Mouse (Mus musculus) liver (tissue): ENCODE data around the gene Mthfr.
"Not testable (repeated sequence)": the region's sequence is repeated elsewhere in the genome, so short reads cannot be mapped to it uniquely, and the experiment has no call there.

Experiments used
- DNase-seq: peaks from one replicate; pipeline ENCODE4 v3.0.0-alpha.2; 2020; ENCODE audit warnings: mixed read lengths

Mthfr gene

DNA sequence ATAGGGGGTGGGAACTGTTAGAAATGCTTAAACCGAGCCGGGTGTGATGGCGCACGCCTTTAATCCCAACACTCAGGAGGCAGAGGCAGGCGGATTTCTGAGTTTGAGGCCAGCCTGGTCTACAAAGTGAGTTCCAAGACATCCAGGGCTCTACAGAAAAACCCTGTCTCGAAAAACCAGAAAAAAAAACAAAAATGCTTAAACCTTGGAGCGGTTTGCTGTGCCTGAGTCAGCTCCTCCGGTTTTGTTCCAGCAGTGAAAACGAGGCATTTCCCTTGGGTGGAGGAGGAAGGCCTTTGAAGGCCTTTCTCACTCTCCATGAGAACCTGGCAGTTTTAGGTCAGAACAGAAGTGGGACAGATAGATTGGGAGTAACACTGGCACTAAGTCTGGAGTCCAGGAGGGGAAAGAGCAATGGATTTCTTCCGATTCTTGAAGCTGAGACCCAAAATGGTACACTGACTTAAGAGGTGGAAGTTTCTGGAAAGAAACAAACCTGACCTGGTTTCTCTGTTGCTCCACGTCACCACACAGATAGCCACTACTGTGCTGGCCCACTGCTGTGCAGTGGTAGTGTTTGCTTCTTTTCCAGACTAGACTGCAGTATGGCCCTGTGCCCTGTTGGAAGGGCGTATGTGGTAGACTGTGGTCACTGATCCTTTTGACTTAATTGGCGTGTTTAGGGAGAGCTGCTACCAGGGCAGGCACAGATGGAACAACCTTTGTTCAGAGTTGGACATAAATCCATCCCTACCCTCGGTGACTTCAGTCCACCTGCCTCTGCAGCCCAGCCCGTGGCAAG lies 1.4 kb downstream of the Mthfr start:
- DNase-seq: no peak

DNA sequence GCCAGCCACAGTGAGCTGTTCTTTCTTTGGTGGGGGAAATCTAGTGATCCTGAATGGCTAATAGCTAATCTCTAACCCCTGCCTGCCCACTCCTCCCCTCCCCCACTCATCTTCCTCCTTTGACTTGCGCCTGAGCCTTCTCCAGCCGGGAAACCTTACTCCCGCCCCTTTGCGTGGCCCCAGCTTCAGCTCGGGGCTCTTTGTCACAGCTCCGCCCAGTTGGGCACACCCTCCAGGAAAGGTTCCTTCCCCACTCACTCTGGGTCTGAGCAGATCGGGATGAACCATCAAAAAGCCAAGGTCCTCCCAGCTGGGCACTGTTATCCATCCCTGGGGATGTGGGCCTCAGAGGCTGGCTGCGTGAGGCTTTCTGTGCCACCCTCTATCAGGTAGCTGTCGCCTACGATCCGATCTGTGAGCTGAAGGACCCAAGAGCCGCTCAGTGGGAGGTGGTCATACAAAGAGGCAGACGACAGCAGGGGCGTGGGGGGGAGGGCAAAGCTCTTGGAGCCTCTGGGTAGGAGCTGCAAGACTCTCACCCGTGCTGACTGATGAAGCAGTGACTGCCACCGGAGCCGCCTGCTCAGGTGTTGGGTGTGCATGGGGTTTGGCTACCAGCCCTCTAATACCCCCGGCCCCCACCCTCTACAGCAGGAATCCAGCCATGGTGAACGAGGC lies 2.2 kb downstream of the Mthfr start:
- DNase-seq: peak; percentile 89

DNA sequence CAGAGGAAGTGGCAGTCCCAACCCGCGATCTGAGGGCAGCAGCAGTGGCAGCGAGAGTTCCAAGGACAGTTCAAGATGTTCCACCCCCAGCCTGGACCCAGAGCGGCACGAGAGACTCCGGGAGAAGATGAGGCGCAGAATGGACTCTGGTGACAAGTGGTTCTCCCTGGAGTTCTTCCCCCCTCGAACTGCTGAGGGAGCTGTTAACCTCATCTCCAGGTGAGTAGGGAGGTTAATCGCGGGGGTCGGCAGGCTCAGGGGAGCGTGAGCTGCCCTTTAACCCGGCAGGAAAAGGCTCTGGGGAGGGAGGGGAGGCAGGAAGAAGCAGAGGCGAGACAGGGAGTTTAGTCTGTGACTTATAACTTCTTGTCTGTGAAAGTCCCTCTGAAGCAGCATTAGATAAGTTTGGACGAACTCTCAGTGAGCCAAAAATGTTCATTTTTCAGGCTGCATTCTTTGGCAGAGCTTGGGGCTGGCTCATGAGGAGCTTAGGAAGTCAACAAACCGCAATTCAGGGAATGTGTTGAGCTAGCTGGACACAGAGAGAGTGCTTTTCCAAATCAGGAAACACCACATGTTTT lies 2.8 kb downstream of the Mthfr start:
- DNase-seq: peak; percentile 44

DNA sequence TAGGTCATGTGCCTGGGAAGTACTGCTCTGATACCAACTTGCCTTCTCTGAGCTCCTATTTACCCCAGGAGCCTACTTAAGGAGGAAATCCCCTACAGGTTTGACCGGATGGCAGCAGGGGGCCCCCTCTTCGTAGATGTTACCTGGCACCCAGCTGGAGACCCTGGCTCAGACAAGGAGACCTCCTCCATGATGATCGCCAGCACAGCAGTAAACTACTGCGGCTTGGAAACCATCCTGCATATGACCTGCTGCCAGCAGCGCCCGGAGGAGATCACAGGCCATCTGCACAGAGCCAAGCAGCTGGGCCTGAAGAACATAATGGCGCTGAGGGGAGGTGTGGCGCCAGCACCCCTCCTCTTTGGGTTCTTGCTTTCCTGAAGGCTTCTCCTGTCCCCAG lies 4.5 kb downstream of the Mthfr start:
- not testable (repeated sequence) for DNase-seq

DNA sequence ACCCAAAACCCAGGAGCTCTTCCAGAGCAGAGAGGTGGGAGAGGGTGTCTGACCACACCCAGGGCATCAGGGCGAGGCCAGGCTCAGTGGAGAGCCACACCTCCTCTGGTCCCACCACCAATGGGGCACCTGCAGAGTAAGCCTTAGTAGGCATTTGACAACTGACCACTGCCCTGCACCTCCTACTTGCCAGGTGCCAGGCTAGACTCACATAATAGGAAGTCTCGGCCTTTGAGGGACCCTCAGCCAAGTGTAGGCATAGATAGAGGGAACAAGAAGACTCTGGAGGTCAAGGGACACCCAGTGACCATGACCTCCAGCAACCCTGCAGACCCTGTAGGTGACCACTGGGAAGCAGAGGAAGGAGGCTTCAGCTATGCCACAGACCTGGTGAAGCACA lies 5.2 kb downstream of the Mthfr start:
- peak; percentile 79 for DNase-seq

DNA sequence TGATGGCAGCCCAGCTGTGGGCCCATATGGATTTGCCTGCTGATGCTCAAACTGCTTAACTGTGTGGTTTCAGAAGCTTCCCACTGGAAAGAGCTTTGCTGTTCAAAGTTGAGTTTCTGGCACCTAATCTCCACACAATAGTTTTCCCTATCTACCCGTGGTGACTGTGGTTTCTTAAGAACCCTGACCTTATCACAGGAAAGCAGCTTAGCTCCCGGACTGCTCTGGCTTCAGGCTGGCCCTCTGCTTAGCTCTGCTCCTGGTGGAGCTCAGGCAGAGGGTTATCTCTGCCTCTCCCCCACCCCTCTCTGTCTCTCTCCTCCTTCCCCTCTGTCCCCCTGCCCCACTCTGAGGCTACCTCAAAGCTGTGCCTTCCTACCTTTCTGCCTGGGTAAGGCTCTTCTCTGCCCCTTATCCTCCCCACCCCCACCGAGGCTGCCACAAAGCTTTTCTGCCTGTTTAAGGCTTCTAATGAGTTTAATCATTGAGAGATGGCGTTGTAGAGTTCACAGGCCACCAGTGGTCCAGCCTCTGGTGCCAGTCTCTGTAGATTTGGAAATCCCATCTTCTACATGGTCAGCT lies 7.7 kb downstream of the Mthfr start:
- peak; percentile 81 for DNase-seq

DNA sequence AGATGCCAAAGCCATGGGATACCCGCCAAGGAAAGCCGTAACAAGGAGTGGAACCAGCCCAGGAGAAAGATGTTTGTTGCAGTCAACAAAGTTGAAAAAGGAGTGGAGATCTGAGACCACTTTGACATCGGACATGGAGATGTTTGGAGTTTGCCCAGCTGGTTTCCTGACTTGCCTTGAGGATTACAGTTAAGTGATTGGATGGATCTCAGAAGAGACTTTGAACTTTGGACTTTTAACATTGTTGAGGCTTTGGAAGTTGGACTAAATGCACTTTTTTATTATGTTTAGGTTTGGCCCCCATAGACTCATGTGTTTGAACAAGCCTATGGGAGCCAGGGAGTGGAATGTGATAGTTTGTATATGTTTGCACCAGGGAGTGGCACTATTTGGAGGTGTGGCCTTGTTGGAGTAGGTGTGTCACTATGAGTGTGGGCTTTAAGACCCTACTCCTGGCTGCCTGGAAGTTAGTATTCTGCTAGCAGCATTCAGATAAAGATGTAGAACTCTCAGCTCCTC lies 11.6 kb downstream of the Mthfr start:
- not testable (repeated sequence) for DNase-seq

DNA sequence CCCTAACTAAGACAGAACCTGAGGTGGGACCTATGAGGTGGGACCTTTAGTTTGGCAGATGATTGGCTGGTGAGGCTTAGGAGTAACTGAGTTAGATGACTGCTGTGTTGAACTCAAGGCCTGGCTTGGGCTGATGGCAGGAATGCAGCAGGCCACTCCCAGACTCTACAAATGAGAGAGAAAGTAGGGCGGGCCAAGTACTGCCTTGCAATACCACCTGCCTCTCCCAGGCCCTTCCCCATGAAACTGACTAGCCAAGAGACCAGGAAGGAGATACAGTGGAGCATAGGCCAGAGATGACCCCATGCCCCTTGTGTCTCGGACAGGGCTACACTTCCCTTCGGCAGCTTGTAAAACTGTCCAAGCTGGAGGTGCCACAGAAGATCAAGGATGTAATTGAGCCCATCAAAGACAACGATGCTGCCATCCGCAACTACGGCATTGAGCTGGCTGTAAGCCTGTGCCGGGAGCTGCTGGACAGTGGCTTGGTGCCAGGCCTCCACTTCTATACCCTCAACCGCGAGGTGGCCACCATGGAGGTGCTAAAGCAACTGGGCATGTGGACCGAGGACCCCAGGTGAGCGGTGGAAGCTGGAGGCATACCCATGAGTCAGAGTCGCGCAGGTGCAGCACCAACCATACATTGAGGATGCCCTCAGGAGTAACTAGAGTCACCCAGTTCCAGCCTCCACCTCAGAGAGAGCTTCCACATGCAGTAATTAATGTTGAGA lies 12.3 kb downstream of the Mthfr start:
- DNase-seq: no peak

DNA sequence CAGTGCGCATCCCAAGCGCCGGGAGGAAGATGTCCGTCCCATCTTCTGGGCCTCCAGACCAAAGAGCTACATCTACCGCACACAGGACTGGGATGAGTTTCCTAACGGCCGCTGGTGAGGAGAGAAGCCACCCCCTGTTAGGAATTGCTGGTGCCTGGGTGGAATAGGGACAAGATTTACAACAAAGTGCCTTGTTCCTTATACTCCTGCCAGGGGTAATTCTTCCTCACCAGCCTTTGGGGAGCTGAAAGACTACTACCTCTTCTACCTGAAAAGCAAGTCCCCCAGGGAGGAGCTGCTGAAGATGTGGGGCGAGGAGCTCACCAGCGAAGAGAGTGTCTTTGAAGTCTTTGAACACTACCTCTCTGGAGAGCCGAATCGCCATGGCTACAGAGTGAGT lies 13.0 kb downstream of the Mthfr start:
- DNase-seq: no peak

DNA sequence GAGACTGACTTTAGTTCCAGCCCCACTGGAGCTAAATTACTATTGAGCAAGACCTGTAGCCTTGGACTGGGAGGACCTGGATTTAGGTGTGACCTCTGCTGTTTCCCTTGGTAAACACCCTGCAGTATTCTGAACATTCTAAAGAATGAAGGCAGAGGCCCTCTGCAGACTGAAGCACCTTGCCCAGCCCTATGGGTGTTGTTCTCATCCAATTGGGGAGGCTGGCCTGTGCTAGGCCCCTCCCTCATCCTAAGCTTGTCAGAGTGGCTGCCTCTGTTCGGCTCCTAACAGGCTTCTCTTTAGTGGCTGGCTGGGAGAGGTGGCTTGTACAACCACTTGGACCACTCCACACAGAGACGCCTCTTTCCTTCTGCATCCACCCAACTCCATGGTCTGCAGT lies 14.1 kb downstream of the Mthfr start:
- no peak for DNase-seq

DNA sequence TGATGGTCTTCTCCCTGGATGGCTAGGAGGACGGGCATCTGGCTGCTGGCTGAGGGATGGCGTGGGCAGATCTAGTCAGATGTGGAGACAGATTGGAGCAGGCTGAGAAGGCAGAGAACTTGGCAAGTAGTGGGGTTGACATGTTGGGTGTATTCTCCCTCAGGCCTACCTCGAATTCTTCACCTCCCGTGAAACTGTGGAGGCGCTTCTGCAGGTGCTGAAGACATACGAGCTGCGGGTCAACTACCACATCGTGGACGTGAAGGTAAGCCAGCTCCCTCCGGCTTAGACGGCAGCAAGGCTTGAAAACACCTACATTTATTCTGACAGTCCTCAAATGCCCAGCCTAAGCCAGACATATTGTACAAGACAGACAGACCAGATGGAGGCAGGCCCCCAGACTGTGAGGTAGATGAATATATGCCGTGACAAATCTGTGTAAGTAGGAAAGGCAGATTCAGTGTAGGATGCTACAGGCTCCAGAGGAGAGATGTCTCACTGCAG lies 14.6 kb downstream of the Mthfr start:
- no peak for DNase-seq

DNA sequence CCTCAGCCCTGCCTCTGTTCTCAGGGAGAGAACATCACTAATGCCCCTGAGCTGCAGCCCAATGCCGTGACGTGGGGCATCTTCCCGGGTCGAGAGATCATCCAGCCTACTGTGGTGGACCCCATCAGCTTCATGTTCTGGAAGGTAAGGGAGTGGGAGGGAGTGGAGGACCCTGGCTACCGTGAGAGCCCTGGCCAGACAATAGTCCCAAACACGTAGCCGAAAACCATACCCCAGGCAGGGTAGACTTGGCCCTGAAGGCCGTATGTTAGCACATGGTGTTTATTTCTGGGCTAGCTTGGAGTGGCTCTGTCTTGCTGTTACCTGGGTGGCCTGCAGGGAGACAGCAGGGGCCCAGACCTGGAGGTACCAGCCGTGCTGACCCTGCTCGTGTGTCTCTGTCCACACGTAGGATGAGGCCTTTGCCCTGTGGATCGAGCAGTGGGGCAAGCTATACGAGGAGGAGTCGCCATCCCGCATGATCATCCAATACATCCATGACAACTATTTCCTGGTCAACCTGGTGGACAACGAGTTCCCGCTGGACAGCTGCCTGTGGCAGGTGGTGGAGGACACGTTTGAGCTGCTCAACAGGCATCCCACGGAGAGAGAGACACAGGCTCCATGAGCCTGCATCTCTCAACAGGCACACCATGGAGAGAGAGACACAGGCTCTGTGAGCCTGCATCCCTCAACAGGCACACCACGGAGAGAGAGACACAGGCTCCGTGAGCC lies 16.3 kb downstream of the Mthfr start:
- no peak for DNase-seq

DNA sequence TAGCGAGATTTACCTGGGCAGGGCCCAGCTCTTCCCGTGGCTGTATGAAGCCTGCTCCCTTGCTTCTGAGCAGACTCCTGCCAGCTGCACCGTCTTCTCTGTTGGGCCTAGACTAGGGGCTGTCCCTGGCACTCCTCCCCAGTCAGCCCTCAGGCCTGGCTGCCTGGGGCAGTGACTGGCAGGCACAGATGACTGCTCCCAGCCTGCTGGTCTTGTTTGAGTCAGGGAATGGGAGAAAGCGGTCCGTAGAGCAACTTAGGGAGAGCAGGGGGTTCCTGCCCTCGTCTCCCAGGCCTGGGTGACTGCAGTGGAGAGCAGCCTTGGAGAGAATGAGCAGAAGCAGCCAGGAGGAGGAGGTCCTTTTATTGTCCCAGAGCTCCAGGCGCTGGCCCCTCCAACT lies 17.4 kb downstream of the Mthfr start:
- no peak for DNase-seq

DNA sequence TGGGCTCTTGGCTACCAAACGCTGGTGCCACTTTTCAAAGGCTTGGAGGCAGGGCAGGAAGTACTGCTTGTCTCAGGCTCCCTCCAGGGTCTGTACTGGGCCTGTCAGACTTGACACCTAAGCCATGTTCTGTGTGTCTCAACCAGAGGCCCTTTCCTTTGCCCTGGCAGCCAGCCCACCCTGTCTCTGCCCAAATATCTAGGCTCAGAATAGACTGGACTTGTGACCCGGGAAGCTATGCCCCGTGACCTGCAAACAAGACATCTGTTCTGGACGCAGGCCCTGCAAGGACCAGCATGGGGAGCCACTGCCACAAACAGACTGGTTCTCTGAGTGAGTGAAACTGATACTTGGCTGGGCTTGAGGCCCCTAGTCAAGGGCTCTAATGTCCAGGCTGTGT lies 17.9 kb downstream of the Mthfr start:
- DNase-seq: peak; percentile 33

DNA sequence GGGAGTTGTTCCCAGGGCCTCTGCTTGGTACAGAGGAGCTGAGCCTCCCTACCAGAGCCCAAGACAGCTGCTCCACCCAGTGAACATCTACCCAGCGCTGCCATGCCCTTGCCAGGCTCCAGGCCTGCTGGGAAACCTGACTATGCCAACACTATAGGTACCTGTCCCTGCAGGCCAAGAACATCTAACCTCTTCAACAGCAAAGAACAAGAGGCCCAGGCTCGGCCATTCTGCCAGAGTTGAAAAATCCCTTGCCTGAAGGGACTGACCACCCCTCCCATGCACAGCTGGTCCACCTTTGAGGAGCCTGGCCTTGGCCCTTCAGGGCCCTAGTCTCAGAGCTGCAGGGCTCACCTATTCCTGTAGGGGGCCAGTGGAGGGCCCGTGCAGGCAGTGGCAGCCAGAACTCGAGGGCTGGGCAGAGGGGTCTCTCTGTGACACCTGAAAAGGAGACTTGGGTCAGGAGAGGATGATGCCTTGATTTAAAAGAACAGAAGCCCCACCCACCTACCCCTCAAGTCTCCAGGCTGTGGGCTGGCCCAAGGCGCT lies 18.9 kb downstream of the Mthfr start:
- no peak for DNase-seq

DNA sequence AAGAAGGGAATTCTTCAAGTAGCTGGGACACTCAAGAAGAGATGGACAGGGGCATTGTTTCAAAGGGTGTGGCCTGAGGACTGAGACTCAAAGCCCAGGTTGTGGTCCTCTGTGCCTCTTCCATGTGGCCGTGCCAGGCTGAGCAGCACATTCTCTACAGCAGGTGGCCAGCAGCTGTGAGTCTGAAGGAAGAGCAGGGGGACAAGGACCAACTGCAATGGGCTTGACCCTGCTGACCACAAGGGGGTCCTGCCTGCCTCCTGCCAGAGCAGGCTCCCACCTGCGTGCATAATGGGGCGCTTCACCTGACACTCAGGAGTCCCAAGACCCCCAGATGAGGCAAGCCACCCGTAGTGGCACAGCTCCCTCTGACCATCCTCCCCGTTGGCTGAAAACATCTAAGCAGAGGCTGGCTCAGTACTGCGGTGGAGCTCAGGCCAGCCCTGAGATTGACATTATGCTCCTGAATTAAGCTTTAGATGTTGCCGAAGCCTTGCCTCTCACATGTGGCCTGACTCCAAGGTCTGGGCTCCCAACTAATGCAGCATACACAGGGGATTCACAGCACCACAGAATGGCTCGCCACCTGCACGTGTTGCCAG lies 19.4 kb downstream of the Mthfr start:
- no peak for DNase-seq

DNA sequence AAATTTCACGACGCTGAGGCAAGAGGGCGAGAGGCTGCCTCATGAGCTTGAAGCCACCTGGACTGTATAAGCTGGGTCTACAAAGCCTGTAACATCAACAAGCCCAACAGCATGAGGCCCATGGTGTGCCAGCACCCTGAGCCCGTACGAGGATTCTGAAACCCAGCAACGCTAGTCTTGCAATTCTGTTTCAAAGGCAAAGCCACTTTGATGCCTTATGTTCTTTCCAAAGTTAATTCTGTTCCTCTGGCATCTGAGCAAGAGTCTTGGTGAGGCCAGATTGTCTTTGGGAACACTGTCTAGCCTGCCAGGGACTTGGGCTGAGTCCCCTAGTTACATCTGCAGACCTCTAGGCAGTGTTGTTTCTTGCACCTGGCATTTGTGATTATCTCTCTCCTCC lies 20.1 kb downstream of the Mthfr start:
- no peak for DNase-seq

DNA sequence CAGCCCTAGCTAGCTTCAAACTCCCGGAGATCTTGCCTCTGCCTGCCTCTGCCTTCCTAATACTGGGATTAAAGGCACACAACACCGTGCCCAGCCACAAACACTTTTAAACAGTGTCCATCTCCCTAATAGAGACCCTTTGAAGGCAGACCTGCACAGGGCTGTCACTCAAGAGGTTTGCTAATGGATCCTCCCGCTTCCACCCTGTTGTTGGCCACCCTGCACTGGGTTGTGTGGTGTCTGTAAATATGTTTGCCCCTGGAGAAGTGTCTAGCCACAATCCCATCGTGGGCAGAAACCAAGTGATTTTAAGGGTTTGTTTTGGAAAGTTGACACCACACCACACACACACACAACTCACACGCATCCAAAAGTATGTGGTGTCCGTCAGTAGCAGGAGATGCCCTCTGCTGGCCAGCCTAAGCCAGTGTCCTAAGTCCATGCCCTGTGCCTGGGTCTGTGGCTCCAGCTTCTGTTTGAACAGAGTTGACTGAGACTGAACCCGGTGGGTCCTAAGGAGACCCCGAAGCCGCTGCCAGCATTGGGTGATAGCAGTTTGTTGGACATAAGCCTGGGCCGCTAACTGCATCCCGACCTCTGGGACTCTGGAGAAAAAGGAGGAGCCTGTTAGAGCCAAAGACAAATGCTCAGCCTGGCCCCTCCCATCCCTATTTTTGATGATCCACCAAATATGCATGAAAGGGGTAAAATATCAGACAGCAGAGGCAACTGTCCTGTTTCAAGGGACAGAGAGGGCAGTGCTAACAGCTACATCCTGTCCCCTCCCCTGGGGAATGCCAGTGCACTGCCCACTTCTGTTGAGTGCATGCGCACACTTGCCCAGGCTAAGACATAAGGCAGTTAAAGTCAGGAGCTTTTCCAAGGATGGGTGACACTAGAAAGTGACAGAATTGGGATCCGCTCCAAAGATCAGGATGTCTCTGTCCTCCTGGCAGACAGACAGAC lies 21.5 kb downstream of the Mthfr start:
- DNase-seq: peak; percentile 58

DNA sequence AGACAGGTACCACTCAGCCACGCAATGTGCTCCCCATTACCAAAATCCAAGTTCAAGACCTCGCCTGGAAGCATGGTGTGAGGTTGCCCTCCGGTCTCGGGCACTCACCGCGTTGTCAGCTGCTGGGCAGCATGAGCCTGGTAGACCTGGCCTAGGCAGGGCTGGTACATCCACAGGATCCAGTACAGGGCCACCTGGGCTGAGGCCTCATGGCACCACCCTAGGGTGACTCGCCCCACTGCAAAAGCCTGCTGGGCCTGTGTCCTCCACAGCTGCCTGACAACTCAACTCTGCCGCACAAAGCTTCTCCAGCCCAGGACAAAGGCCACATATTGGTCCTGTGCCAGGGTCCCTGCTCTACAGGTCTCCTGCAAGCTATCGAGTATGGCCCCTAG lies 22.2 kb downstream of the Mthfr start:
- DNase-seq: no peak
